Mouse (Mus musculus): ENCODE results near the gene Rnf222.

Gene Rnf222

DNA sequence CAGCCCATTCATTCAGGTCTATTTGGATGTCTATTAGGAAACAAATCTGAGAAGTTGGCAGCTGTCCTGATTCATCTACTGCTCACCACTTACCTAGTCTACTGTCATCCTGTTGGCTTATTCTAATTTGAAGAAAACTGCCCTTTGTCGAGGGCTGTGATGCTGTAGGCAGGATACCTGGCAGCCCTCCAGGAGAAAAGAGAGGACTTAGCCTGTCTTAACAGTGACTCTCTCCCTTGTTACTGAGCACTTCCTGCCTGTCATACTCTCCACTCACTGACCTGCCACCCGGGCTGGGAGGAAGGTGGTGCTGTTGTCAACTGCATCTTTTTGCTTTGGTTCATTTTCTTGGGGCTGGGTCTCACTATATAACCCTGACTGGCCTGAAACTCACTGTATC is 2.3 kb downstream of the Rnf222 start:
- no peak for DNase-seq

GRCm38 (mm10) chr11:68891823-68892222 is 3.5 kb downstream of the Rnf222 start:
- DNase-seq: no peak

GRCm38 (mm10) chr11:68892233-68892832 is 4.0 kb downstream of the Rnf222 start:
- DNase-seq: no peak

- no peak for DNase-seq
These were observed 5.6 kb downstream of the Rnf222 start for GRCm38 (mm10) chr11:68893911-68894464.

GRCm38 (mm10) chr11:68896247-68896646 is 7.9 kb downstream of the Rnf222 start:
- no peak for DNase-seq

- no peak for DNase-seq
These were observed 8.8 kb downstream of the Rnf222 start for GRCm38 (mm10) chr11:68897120-68897519.

DNA sequence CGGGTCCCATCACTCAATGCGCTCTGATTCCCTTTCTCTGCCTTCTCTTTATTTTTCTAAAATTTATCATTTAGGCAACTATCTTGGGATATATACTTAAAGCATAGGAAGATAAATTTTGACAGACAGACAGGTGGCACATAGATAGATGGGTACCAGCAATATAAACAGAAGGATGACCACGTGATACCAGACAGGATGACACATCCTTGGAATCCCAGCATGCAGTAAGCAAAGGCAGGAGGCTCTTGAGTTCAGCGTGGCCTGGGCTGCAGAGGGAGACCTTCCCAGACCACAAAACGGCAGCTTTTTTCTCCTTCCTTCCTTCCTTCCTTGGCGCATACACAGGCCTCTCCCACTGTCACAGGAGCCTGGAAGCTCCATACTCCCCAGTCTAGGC is 9.5 kb downstream of the Rnf222 start:
- DNase-seq: no peak

- no peak for DNase-seq
These were observed 10.4 kb downstream of the Rnf222 start for GRCm38 (mm10) chr11:68898790-68899189.

DNA sequence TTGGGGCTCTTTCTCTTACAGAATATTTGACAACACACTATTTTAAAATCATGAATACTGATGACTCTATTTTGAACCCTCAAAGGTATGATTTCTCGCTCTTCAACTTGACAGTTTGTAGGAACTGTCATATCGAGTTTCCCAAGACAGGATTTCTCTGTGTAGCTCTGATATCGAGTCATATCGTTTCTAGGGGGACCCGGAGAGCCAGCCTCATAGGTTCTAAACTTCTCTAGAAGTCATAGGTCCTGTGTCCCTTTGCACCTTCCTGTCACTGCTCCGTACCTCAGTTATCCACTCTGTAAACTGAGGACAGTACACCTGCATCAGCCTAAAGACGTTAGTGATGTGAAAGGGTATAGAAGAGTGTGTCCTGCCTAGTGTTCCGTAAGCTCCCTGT is 11.5 kb downstream of the Rnf222 start:
- DNase-seq: no peak

DNA sequence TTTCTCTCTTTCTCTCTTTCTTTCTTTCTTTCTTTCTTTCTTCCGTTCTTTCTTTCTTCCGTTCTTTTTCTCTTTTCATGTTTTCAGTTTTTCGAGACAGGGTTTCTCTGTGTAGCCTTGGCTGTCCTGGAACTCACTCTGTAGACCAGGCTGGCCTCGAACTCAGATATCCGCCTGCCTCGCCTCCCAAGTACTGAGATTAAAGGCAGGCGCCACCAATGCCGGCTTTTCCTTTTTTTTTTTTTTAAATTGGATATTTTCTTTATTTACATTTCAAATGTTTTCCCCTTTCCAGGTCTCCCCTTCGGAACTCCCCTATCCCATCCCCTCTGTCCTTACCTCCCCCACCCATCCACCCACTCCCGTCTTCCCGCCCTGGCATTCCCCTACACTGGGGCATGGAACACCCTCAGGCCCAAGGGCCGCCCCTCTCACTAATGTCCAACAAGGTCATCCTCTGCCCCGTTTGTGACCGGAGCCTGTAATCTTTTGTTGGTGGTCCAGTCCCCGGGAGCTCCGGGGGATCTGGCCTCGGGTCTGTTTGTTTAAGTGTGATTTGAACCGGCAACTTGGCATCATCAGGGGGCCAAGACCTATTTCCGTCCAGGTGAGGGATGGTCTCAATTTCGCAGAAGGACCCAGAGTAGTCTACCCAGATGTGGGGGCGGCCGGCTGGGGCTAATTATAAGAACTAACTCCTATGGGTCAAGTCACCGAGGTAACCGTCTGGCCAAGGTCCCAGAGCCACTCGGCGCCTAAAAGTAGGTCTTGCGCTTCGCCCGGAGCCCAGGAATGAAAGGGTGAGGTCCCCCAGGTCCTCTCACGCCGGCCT is 12.4 kb downstream of the Rnf222 start:
- no peak for DNase-seq

- DNase-seq: peak; percentile 98
These were observed 13.1 kb downstream of the Rnf222 start, which contains the start of gene Rpl26 for GRCm38 (mm10) chr11:68901351-68902046. TSS of gene Rpl26 (plus strand) at chr11:68901583.

DNA sequence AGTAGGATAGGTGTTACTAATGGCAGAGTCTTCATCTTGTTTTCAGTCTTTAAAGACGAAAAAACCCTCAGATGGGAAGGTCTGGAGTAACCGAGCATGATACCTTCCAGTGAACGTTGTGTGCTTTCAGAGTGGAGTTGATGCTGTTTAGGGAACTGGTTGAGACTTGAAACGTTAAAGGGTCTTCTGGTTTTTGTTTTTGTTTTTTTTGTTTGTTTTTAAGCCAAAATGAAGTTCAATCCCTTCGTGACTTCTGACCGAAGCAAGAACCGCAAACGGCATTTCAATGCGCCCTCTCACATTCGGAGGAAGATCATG is 13.7 kb downstream of the Rnf222 start:
- DNase-seq: no peak

- no peak for DNase-seq
These were observed 14.0 kb downstream of the Rnf222 start for GRCm38 (mm10) chr11:68902367-68902766.

- DNase-seq: no peak
These were observed 14.5 kb downstream of the Rnf222 start for GRCm38 (mm10) chr11:68902823-68903222.

DNA sequence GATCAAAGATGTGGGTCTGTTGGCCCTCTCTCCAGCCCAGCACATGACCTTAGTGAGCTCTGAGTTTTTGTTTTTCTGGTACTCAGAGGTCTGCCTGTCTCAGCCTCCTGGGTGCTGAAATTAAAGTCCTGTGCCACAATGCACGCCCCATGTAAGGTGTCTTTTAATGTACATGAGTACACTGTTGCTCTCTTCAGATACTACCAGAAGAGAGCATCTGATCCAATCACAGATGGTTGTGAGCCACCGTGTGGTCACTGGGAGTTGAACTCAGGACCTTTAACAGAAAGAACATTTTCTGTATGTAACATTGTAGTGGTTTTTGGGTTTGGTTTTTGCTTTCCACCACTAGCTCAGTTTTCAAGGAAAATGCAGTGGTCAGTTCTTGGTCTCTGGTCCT is 15.4 kb downstream of the Rnf222 start:
- no peak for DNase-seq

DNA sequence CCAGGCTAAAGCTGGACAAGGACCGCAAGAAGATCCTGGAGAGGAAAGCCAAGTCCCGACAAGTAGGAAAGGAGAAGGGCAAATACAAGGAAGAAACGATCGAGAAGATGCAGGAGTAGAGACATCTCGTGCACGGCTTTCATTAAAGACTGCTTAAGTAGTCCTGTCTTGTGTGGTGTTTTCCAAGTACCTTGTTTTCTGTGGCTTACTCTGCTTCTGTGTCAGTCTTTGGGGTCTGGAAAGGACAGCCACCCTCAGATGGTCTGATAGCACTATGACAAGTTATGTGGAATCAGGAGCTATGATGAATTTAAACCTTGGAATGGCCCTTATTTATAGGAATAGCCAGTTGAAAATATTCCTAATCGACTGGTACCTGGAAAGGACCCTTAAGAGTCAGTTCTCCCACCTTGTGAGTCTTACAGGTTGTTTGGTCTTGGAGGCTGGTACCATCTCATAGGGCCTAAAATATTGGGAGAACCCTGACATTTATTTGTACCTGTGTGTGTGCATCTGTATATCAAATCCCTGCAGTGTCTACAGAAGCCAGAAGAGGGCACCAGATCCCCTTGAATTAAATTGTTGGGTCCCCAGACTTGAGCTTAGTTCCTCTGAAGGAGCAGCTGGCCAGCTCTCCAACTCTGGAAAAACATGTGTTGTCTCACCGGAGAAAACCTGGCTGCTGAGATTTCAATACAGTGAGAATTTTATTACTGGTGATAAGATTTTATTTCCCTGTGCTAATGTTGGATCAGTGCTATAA is 16.2 kb downstream of the Rnf222 start:
- DNase-seq: peak; percentile 63

DNA sequence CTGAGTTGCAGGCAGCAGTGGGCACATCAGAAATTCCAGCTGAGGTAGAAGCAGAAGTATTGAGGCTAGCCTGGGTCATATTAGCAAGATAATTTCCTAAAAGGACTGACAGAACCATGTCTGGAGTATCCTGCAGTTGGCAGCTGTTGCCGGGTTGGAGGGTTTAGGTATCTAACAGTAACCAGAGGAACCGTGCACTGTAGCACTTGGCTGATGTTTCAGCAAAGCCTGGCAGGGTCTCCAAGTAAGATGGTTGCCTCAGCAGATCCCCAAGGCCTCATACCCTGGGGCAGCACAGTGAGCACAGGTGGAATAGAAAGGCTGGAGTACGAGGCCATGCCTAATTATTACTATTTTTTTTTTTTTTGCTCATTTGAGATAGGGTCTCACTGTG is 16.8 kb downstream of the Rnf222 start:
- DNase-seq: no peak

DNA sequence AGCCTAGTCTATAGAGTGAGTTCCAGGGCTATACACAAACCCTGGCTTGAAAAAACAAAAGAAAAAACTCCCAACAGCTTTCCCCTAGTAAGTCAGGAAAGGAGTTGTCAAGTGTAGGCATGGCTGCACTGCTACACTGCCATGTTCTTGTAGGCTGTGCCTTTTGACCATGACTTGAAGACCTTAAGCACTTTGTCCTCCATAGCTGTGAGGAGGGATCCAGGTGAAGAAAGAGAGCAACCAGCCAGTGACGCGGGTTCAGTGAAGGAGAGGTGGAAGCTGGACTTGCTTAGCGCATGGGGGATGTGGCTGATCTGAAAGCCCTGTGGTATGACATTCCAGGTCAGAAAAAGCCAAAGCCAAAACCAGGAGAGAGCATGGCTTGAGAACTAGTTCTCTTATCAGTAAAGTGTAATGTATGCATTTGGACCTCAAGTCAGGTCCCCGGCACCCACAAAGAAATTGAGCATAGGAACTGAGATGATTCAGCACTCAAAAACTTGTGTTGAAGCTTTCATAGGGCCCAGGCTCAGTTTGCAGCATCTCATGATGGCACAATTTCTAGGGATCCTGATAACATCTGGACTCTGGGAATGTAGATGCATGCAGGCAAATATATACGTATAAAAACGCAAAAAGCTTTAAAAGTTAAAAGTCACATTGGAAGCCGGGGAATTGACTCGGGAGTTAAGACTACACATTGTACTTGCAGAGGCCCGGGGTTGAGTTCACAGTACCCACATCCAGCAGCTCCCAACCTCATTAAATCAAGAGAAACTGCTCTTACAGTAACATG is 17.5 kb downstream of the Rnf222 start:
- DNase-seq: no peak

- DNase-seq: no peak
These were observed 18.1 kb downstream of the Rnf222 start for GRCm38 (mm10) chr11:68906461-68906790.

DNA sequence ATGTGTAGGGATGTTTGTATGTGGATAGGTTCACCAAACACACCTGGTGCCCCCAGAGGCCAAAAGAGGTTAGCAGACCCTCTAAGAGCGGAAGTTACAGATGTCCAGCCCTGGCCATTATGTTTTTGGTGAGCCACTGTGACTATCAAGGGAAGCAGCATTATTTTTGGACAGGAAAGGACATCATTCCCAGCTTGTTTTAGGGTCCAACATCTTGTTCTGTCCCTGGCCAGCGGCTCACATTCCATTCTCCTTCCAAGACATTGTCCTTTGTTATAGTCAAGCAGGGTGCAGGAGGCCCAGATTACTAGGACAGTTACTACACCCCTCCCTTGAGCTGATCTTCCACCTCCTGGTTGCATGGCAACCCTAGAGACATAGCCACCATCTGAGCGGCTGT is 18.9 kb downstream of the Rnf222 start:
- DNase-seq: no peak

GRCm38 (mm10) chr11:68908846-68909503 is 20.6 kb downstream of the Rnf222 start:
- DNase-seq: no peak

Data from cerebellum, adult 11 months (tissue).